Mouse (Mus musculus) hindbrain, embryonic 13.5 days (tissue): ENCODE results near the gene Pkp4. TPM values are rescaled to one million over a fixed set of nuclear protein-coding genes. Genes with fewer than 3 reads are reported as not detected.

Experiments
- ATAC-seq: fragments of 200-750 bp; cut with Nextera tagmentation; 2 replicates; pipeline ENCODE4 v1.8.0; 2017; ENCODE audit warnings: moderate TSS enrichment; ENCODE audit not compliant: low FRiP score
- H3K27ac ChIP-seq: fragments of 300-500 bp; sonication (generic); 2 replicates; pipeline ENCODE4 v1.5.1; 2015; ENCODE audit warnings: inconsistent platforms, mild to moderate bottlenecking, moderate library complexity
- H3K27me3 ChIP-seq: fragments of 300-500 bp; sonication (generic); 2 replicates; pipeline ENCODE4 v1.6.1; 2015; ENCODE audit warnings: mild to moderate bottlenecking, inconsistent platforms
- H3K36me3 ChIP-seq: fragments of 300-500 bp; sonication (generic); 2 replicates; pipeline ENCODE4 v1.6.1; 2015; ENCODE audit warnings: mild to moderate bottlenecking, inconsistent platforms
- H3K4me1 ChIP-seq: fragments of 300-500 bp; sonication (generic); replicated peaks from 2 replicates; pipeline ENCODE4 v1.6.1; 2015; ENCODE audit warnings: inconsistent platforms
- H3K4me2 ChIP-seq: fragments of 300-500 bp; sonication (generic); 2 replicates; pipeline ENCODE4 v1.6.1; 2015; ENCODE audit warnings: inconsistent platforms, mild to moderate bottlenecking, moderate library complexity
- H3K4me3 ChIP-seq: fragments of 300-500 bp; sonication (generic); 2 replicates; pipeline ENCODE4 v1.5.1; 2015; ENCODE audit warnings: mild to moderate bottlenecking, inconsistent platforms
- H3K9ac ChIP-seq: fragments of 300-500 bp; sonication (generic); 2 replicates; pipeline ENCODE4 v1.6.1; 2015; ENCODE audit warnings: mild to moderate bottlenecking, inconsistent platforms
- H3K9me3 ChIP-seq: fragments of 300-500 bp; sonication (generic); 2 replicates; pipeline ENCODE4 v1.6.1; 2016; ENCODE audit warnings: inconsistent platforms
- WGBS: fragments of 180-500 bp; shearing (Covaris S2); methylation state at CpG from one replicate; pipeline ENCODE4 v1.1.7; 2015; 5-methylcytosine and 5-hydroxymethylcytosine counted together
- polyA plus RNA-seq: library from polyadenylated mRNA; unstranded; fragments of >200 nt; fragmentation: Nextera tagmentation; extraction: Ambion mirVana; gene quantifications from 2 replicates; pipeline ENCODE4 v1.2.1, GENCODE M21; 2015

Pkp4 gene
- polyA plus RNA-seq, result 18.3 and 19.2 TPM in 2 replicates

GRCm38 (mm10) chr2:59160605-59160963 lies at the start of gene Pkp4, which contains the start of gene Ccdc148:
Pkp4 (plus strand) TSS chr2:59160850.
Ccdc148 (minus strand) TSS chr2:59160683.
- no peaks in the 10 kb centered on the region for H3K9me3 ChIP-seq
- H3K4me2 ChIP-seq, result peak within 1 kb of the TSS; percentile 76
- peak within 1 kb of the TSS; percentile 88 for H3K9ac ChIP-seq
- H3K27ac ChIP-seq, result peak within 1 kb of the TSS; percentile 89
- no peaks in the 10 kb centered on the region for H3K27me3 ChIP-seq
- under 1% methylated on average over 26 of the region's 37 CpGs for WGBS
- H3K4me3 ChIP-seq, result peak within 1 kb of the TSS; percentile 94
- no peaks in the 10 kb centered on the region for H3K36me3 ChIP-seq
- H3K4me1 ChIP-seq, result peaks cover 23% of the 10 kb centered on the region
- peak; percentile 99 for ATAC-seq

- H3K36me3 ChIP-seq, result no peaks in the 10 kb centered on the region
- WGBS, result 89% methylated on average over 7 of the region's 7 CpGs
- no peaks in the 10 kb centered on the region for H3K27me3 ChIP-seq
- H3K4me2 ChIP-seq, result no peak overlapping the region
- H3K4me3 ChIP-seq, result no peak overlapping the region
- no peak overlapping the region for H3K27ac ChIP-seq
- 0 out of 2 replicates have a peak, but pooled peaks cover 3% of the 10 kb centered on the region for H3K4me1 ChIP-seq
- no peak for ATAC-seq
- H3K9ac ChIP-seq, result no peak overlapping the region
- no peaks in the 10 kb centered on the region for H3K9me3 ChIP-seq
Observed at GRCm38 (mm10) chr2:59129023-59129422, 31.6 kb upstream of the Pkp4 start.

GRCm38 (mm10) chr2:59129821-59130220 lies 30.8 kb upstream of the Pkp4 start:
- no peak for ATAC-seq
- 87% methylated on average over 8 of the region's 8 CpGs for WGBS

GRCm38 (mm10) chr2:59131044-59131443 lies 29.6 kb upstream of the Pkp4 start:
- H3K9me3 ChIP-seq, result no peaks in the 10 kb centered on the region
- H3K27me3 ChIP-seq, result no peaks in the 10 kb centered on the region
- no peak overlapping the region for H3K9ac ChIP-seq
- no peak overlapping the region for H3K27ac ChIP-seq
- no peak overlapping the region for H3K4me3 ChIP-seq
- WGBS, result 88% methylated on average over 8 of the region's 8 CpGs
- H3K4me2 ChIP-seq, result no peak overlapping the region
- H3K4me1 ChIP-seq, result 0 out of 2 replicates have a peak, but pooled peaks cover 3% of the 10 kb centered on the region
- ATAC-seq, result no peak
- no peaks in the 10 kb centered on the region for H3K36me3 ChIP-seq

More at GRCm38 (mm10) chr2:59129821-59130220, 30.8 kb upstream of the Pkp4 start:
- Histone ChIP-seq H3K4me1 (0 out of 2 replicates have a peak, but pooled peaks cover 3% of the 10 kb centered on the region), H3K27me3 (no peaks in the 10 kb centered on the region), H3K9ac (no peak overlapping the region), H3K4me2 (no peak overlapping the region), H3K9me3 (no peaks in the 10 kb centered on the region), H3K4me3 (no peak overlapping the region), H3K36me3 (no peaks in the 10 kb centered on the region), H3K27ac (no peak overlapping the region)

- Histone ChIP-seq H3K4me2 (no peak overlapping the region), H3K9me3 (no peaks in the 10 kb centered on the region), H3K4me3 (no peak overlapping the region), H3K4me1 (peaks cover 4% of the 10 kb centered on the region), H3K27ac (no peak overlapping the region), H3K36me3 (no peaks in the 10 kb centered on the region), H3K9ac (no peak overlapping the region), H3K27me3 (no peaks in the 10 kb centered on the region)
- ATAC-seq, result no peak
Observed at GRCm38 (mm10) chr2:59155428-59155827, 5.2 kb upstream of the Pkp4 start.

GRCm38 (mm10) chr2:59158117-59158516 lies 2.5 kb upstream of the Pkp4 start:
- ATAC-seq, result no peak
- 44% methylated on average over 2 of the region's 2 CpGs for WGBS
- Histone ChIP-seq H3K4me2 (no peak overlapping the region), H3K27ac (no peak overlapping the region), H3K36me3 (no peaks in the 10 kb centered on the region), H3K4me3 (no peak overlapping the region), H3K9ac (no peak overlapping the region), H3K4me1 (peaks cover 13% of the 10 kb centered on the region), H3K27me3 (no peaks in the 10 kb centered on the region), H3K9me3 (no peaks in the 10 kb centered on the region)

GRCm38 (mm10) chr2:59159961-59160604 lies 567 bp upstream of the Pkp4 start:
- peak; percentile 9 for ATAC-seq
- under 1% methylated on average over 16 of the region's 16 CpGs for WGBS
- H3K4me1 ChIP-seq, result peaks cover 23% of the 10 kb centered on the region

GRCm38 (mm10) chr2:59161021-59161440 lies 381 bp downstream of the Pkp4 start:
- Histone ChIP-seq H3K4me2 (peak overlapping the region; percentile 76), H3K36me3 (no peaks in the 10 kb centered on the region), H3K4me3 (peak overlapping the region; percentile 94), H3K27me3 (no peaks in the 10 kb centered on the region), H3K27ac (peak overlapping the region; percentile 89), H3K9me3 (no peaks in the 10 kb centered on the region), H3K4me1 (peaks cover 23% of the 10 kb centered on the region), H3K9ac (peak overlapping the region; percentile 88)
- peak; percentile 75 for ATAC-seq
- under 1% methylated on average over 17 of the region's 58 CpGs for WGBS

More at GRCm38 (mm10) chr2:59159961-59160604, 567 bp upstream of the Pkp4 start:
- Histone ChIP-seq H3K27ac (peak overlapping the region; percentile 32), H3K4me2 (peak overlapping the region; percentile 76), H3K9me3 (no peaks in the 10 kb centered on the region), H3K4me3 (peak overlapping the region; percentile 94), H3K27me3 (no peaks in the 10 kb centered on the region), H3K9ac (peak overlapping the region; percentile 63), H3K36me3 (no peaks in the 10 kb centered on the region)

- Histone ChIP-seq H3K9ac (peak overlapping the region; percentile 88), H3K4me2 (peak overlapping the region; percentile 76), H3K9me3 (no peaks in the 10 kb centered on the region), H3K4me3 (peak overlapping the region; percentile 94), H3K27me3 (no peaks in the 10 kb centered on the region), H3K36me3 (no peaks in the 10 kb centered on the region), H3K4me1 (peaks cover 23% of the 10 kb centered on the region), H3K27ac (peak overlapping the region; percentile 89)
- peak; percentile 76 for ATAC-seq
- WGBS, result under 1% methylated on average over 70 of the region's 74 CpGs
Observed at GRCm38 (mm10) chr2:59161441-59162284, 1.0 kb downstream of the Pkp4 start.

- peak overlapping the region; percentile 89; the same call in 1 of the 2 replicates for H3K27ac ChIP-seq
- peak overlapping the region; percentile 94 for H3K4me3 ChIP-seq
- ATAC-seq, result no peak
- H3K27me3 ChIP-seq, result no peaks in the 10 kb centered on the region
- 29% methylated on average over 8 of the region's 8 CpGs for WGBS
- H3K36me3 ChIP-seq, result no peaks in the 10 kb centered on the region
- H3K4me1 ChIP-seq, result peaks cover 23% of the 10 kb centered on the region
- H3K9me3 ChIP-seq, result no peaks in the 10 kb centered on the region
- H3K4me2 ChIP-seq, result peak overlapping the region; percentile 76
- peak overlapping the region; percentile 88 for H3K9ac ChIP-seq
Observed at GRCm38 (mm10) chr2:59162285-59162600, 1.6 kb downstream of the Pkp4 start.

GRCm38 (mm10) chr2:59166976-59167375 lies 6.3 kb downstream of the Pkp4 start:
- H3K36me3 ChIP-seq, result no peaks in the 10 kb centered on the region
- no peak overlapping the region for H3K9ac ChIP-seq
- WGBS, result 86% methylated on average over 4 of the region's 4 CpGs
- ATAC-seq, result no peak
- H3K4me3 ChIP-seq, result no peak overlapping the region
- H3K9me3 ChIP-seq, result no peaks in the 10 kb centered on the region
- no peak overlapping the region for H3K27ac ChIP-seq
- no peaks in the 10 kb centered on the region for H3K27me3 ChIP-seq
- H3K4me1 ChIP-seq, result peaks cover 18% of the 10 kb centered on the region
- H3K4me2 ChIP-seq, result no peak overlapping the region

GRCm38 (mm10) chr2:59167830-59168229 lies 7.2 kb downstream of the Pkp4 start:
- Histone ChIP-seq H3K4me3 (no peak overlapping the region), H3K4me2 (no peak overlapping the region)
- 87% methylated on average over 4 of the region's 4 CpGs for WGBS

More at GRCm38 (mm10) chr2:59167830-59168229, 7.2 kb downstream of the Pkp4 start:
- Histone ChIP-seq H3K9ac (no peak overlapping the region), H3K27ac (no peak overlapping the region), H3K36me3 (no peaks in the 10 kb centered on the region), H3K4me1 (peaks cover 13% of the 10 kb centered on the region), H3K27me3 (no peaks in the 10 kb centered on the region), H3K9me3 (no peaks in the 10 kb centered on the region)
- no peak for ATAC-seq
